ENCODE assay signal across 8 mouse cellular contexts in genomic region chr12:80109753-80110545, GRCm38 (mm10). TPM values are rescaled to one million over a fixed set of nuclear protein-coding genes. Genes with fewer than 3 reads are reported as not detected.
DNase-seq lines count a peak whose midpoint lies in the region; ATAC-seq and TF ChIP-seq lines count a peak whose summit lies in the region.

No protein-coding gene starts in this region.

- no peak for TF ChIP-seq CTCF in bone marrow, adult 2 months (IDR thresholded peaks at IDR 0.05; ENCODE audit: control insufficient read depth, insufficient read depth, low read length)

- no peak overlapping the region for H3K27ac ChIP-seq in bone marrow, adult 2 months (ENCODE audit: control insufficient read depth, insufficient read depth, low read depth, low read length, poor library complexity)
- peak overlapping the region; percentile 99 for H3K27ac ChIP-seq in intestine, embryonic 14.5 days (ENCODE audit: low read depth)
- peak overlapping the region; percentile 98 for H3K27ac ChIP-seq in liver, embryonic 15.5 days (replicated peaks)
- H3K27ac ChIP-seq in neural tube, embryonic 13.5 days (replicated peaks): peak overlapping the region; percentile 88

- DNase-seq in left cerebral cortex, postnatal 4 days: peak; percentile 55
- no peak for DNase-seq in left cerebral cortex, postnatal 14 days (ENCODE audit: low spot score in 2 of 2)
- peak; percentile 49 for DNase-seq in gastrocnemius, postnatal 14 days
- DNase-seq in intestine, embryonic 14.5 days (ENCODE audit: low spot score): peak; percentile 81
- no peak for DNase-seq in left cerebral cortex, adult 9 months (ENCODE audit: low spot score in 2 of 2)

- no peak for ATAC-seq in intestine, embryonic 14.5 days (replicated peaks; ENCODE audit: low FRiP score, low TSS enrichment, low read depth)
- ATAC-seq in liver, embryonic 15.5 days (ENCODE audit: insufficient read depth): no peak
- ATAC-seq in neural tube, embryonic 13.5 days (ENCODE audit: low read depth): peak; percentile 21; the same call in 1 of the 2 replicates

- H3K4me3 ChIP-seq in bone marrow, adult 2 months (replicated peaks; ENCODE audit: control insufficient read depth, low read depth, low read length): peak overlapping the region; percentile 38
- H3K4me3 ChIP-seq in intestine, embryonic 14.5 days (ENCODE audit: low read depth, low read length): peak overlapping the region; percentile 99
- peak overlapping the region; percentile 82 for H3K4me3 ChIP-seq in liver, embryonic 15.5 days (replicated peaks)
- H3K4me3 ChIP-seq in neural tube, embryonic 13.5 days: peak overlapping the region; percentile 70

- TF ChIP-seq POLR2A in bone marrow, adult 2 months (IDR thresholded peaks at IDR 0.05; ENCODE audit: borderline replicate concordance, control insufficient read depth, low read depth, low read length): peak; percentile 6; the same call in 1 of the 2 replicates

- no peaks in the 10 kb centered on the region for H3K27me3 ChIP-seq in intestine, embryonic 14.5 days (replicated peaks; ENCODE audit: control insufficient read depth, insufficient read depth, low read length)
- H3K27me3 ChIP-seq in liver, embryonic 15.5 days: no peaks in the 10 kb centered on the region
- H3K27me3 ChIP-seq in neural tube, embryonic 13.5 days: peaks cover 40% of the 10 kb centered on the region

- WGBS in bone marrow, adult 2 months: 92% methylated on average over 53 of the region's 53 CpGs
- 2% methylated on average over 53 of the region's 53 CpGs for WGBS in intestine, embryonic 14.5 days
- WGBS in liver, embryonic 15.5 days (ENCODE audit: insufficient replicate concordance): 76% methylated on average over 53 of the region's 53 CpGs
- 3% methylated on average over 53 of the region's 53 CpGs for WGBS in neural tube, embryonic 13.5 days

- peak overlapping the region; percentile 98 for H3K9ac ChIP-seq in intestine, embryonic 14.5 days (ENCODE audit: low read length)
- peak overlapping the region; percentile 88; the same call in 1 of the 2 replicates for H3K9ac ChIP-seq in liver, embryonic 15.5 days
- peak overlapping the region; percentile 85 for H3K9ac ChIP-seq in neural tube, embryonic 13.5 days

- H3K9me3 ChIP-seq in intestine, embryonic 14.5 days (ENCODE audit: control insufficient read depth, low read length): no peaks in the 10 kb centered on the region
- no peaks in the 10 kb centered on the region for H3K9me3 ChIP-seq in liver, embryonic 15.5 days (replicated peaks)
- H3K9me3 ChIP-seq in neural tube, embryonic 13.5 days: no peaks in the 10 kb centered on the region

- H3K4me1 ChIP-seq in bone marrow, adult 2 months (ENCODE audit: control insufficient read depth, insufficient read depth, low read length): peaks cover 3% of the 10 kb centered on the region; the same call in 1 of the 2 replicates
- H3K4me1 ChIP-seq in intestine, embryonic 14.5 days (replicated peaks; ENCODE audit: control insufficient read depth, insufficient read depth, low read length): no peaks in the 10 kb centered on the region
- peaks cover 53% of the 10 kb centered on the region for H3K4me1 ChIP-seq in liver, embryonic 15.5 days (replicated peaks)
- peaks cover 49% of the 10 kb centered on the region for H3K4me1 ChIP-seq in neural tube, embryonic 13.5 days (replicated peaks)

- peak overlapping the region; percentile 76 for H3K4me2 ChIP-seq in intestine, embryonic 14.5 days (ENCODE audit: low read length)
- H3K4me2 ChIP-seq in liver, embryonic 15.5 days: peak overlapping the region; percentile 98
- peak overlapping the region; percentile 93 for H3K4me2 ChIP-seq in neural tube, embryonic 13.5 days

- intact Hi-C loops in left cerebral cortex, postnatal 4 days (cut with DNase I): loop anchor here (10.0 kb wide), 1 partner anchor 135 kb away; no protein-coding TSS in a partner anchor
- intact Hi-C loops in left cerebral cortex, postnatal 14 days (cut with DNase I): loop anchor here (2.0 to 5.0 kb wide), 3 partner anchors 47 to 497 kb away; no protein-coding TSS in a partner anchor
- intact Hi-C loops in gastrocnemius, postnatal 14 days (cut with DNase I; ENCODE audit: low total_unique reads): loop anchor here (5.0 kb wide), 1 partner anchor 498 kb away; no protein-coding TSS in a partner anchor

- H3K36me3 ChIP-seq in intestine, embryonic 14.5 days (ENCODE audit: control insufficient read depth, insufficient read depth, low read length): peaks cover 43% of the 10 kb centered on the region
- peaks cover 32% of the 10 kb centered on the region for H3K36me3 ChIP-seq in liver, embryonic 15.5 days (replicated peaks)
- peaks cover 6% of the 10 kb centered on the region; the same call in 1 of the 2 replicates for H3K36me3 ChIP-seq in neural tube, embryonic 13.5 days

RNA-seq across cellular contexts. Expression of gene Zfp36l1, which starts 2.9 kb away (rescaled TPM):
- total RNA-seq in left cerebral cortex, postnatal 4 days (2021): 10 to 100 TPM; 47.2 to 54.4 TPM
- total RNA-seq in left cerebral cortex, postnatal 14 days (2021): 10 to 100 TPM; 36.3 to 39.5 TPM
- 20.1 and 33.6 TPM in 2 replicates for polyA plus RNA-seq in bone marrow, adult 2 months (2011; ENCODE audit: insufficient read depth, insufficient read length, low replicate concordance, missing spikeins)
- 10 to 100 TPM; 42.4 to 53.9 TPM for total RNA-seq in gastrocnemius, postnatal 14 days (2021)
- 159 and 165 TPM in 2 replicates for polyA plus RNA-seq in intestine, embryonic 14.5 days (2014; fragmentation: Nextera tagmentation; extraction: Ambion mirVana)
- 23.7 and 24.5 TPM in 2 replicates for polyA plus RNA-seq in liver, embryonic 15.5 days (2015; fragmentation: Nextera tagmentation; extraction: Ambion mirVana)
- polyA plus RNA-seq in neural tube, embryonic 13.5 days (2015; fragmentation: Nextera tagmentation; extraction: Ambion mirVana): 49.6 and 57.4 TPM in 2 replicates

Comparison
In these comparisons a context has a peak if more than half of its experiments do, and no peak if none do; other contexts are left out.
1. DNase-seq: peak in left cerebral cortex, postnatal 4 days (single experiment), gastrocnemius, postnatal 14 days (single experiment) and intestine, embryonic 14.5 days (single experiment); none in left cerebral cortex, postnatal 14 days (0 of 2) and left cerebral cortex, adult 9 months (0 of 2).
2. H3K4me3 ChIP-seq: peak in every context shown above with its lines; median percentile 99 in intestine, embryonic 14.5 days; 82 in liver, embryonic 15.5 days; 70 in neural tube, embryonic 13.5 days; 38 in bone marrow, adult 2 months.
3. Peak in every context shown above with its lines, with median percentiles within 50 percentile points of each other: H3K4me2 ChIP-seq and H3K9ac ChIP-seq.